Mouse (Mus musculus): ENCODE data around the gene Sult4a1. TPM values are rescaled to one million over a fixed set of nuclear protein-coding genes. Genes with fewer than 3 reads are reported as not detected.
A peak's percentile ranks its signal among the peaks of the same experiment; 100 is the strongest.
"Not testable (repeated sequence)": the region's sequence is repeated elsewhere in the genome, so short reads cannot be mapped to it uniquely, and the experiment has no call there.

Sult4a1 gene
- total RNA-seq, 2 experiments from 2014 or later = 449 to 474 TPM

- DNase-seq (ENCODE audit: low spot score in 2 of 2) = no peak
Observed at GRCm38 (mm10) chr15:84104626-84105025, 928 bp downstream of the Sult4a1 start.

GRCm38 (mm10) chr15:84097536-84097935 is 8.0 kb downstream of the Sult4a1 start:
- DNase-seq (ENCODE audit: low spot score in 2 of 2) = not testable (repeated sequence)

- DNase-seq (ENCODE audit: low spot score in 2 of 2) = no peak
Observed at GRCm38 (mm10) chr15:84096051-84096450, 9.5 kb downstream of the Sult4a1 start.

- no peak for DNase-seq (ENCODE audit: low spot score in 2 of 2)
Observed at GRCm38 (mm10) chr15:84094921-84095320, 10.6 kb downstream of the Sult4a1 start.

GRCm38 (mm10) chr15:84086775-84087174 is 18.8 kb downstream of the Sult4a1 start:
- DNase-seq (ENCODE audit: low spot score in 2 of 2) = no peak

GRCm38 (mm10) chr15:84086364-84086763 is 19.2 kb downstream of the Sult4a1 start:
- no peak for DNase-seq (ENCODE audit: low spot score in 2 of 2)

- DNase-seq (ENCODE audit: low spot score in 2 of 2) = no peak
Observed at GRCm38 (mm10) chr15:84080069-84080468, 25.5 kb downstream of the Sult4a1 start.

- peak; percentile 63 to 75 for DNase-seq (ENCODE audit: low spot score in 2 of 2)
Observed at GRCm38 (mm10) chr15:84079519-84079918, 26.0 kb downstream of the Sult4a1 start.

- DNase-seq (ENCODE audit: low spot score in 2 of 2) = no peak
Observed at GRCm38 (mm10) chr15:84078667-84079066, 26.9 kb downstream of the Sult4a1 start.

- no peak for DNase-seq (ENCODE audit: low spot score in 2 of 2)
Observed at GRCm38 (mm10) chr15:84077151-84077550, 28.4 kb downstream of the Sult4a1 start.

GRCm38 (mm10) chr15:84074705-84075185 is 30.8 kb downstream of the Sult4a1 start:
- DNase-seq (ENCODE audit: low spot score in 2 of 2) = no peak

- DNase-seq (ENCODE audit: low spot score in 2 of 2) = peak; percentile 78 to 82
Observed at GRCm38 (mm10) chr15:84073911-84074704, 31.4 kb downstream of the Sult4a1 start.

- no peak for DNase-seq (ENCODE audit: low spot score in 2 of 2)
Observed at GRCm38 (mm10) chr15:84073058-84073457, 32.5 kb downstream of the Sult4a1 start.

- DNase-seq (ENCODE audit: low spot score in 2 of 2) = peak; percentile 88 to 93
Observed at GRCm38 (mm10) chr15:84072226-84072625, 33.3 kb downstream of the Sult4a1 start.

- no peak for DNase-seq (ENCODE audit: low spot score in 2 of 2)
Observed at GRCm38 (mm10) chr15:84070116-84070676, 35.4 kb downstream of the Sult4a1 start.

- DNase-seq (ENCODE audit: low spot score in 2 of 2) = no peak
Observed at GRCm38 (mm10) chr15:84069455-84070050, 36.0 kb downstream of the Sult4a1 start.

- DNase-seq (ENCODE audit: low spot score in 2 of 2) = no peak
Observed at GRCm38 (mm10) chr15:84065701-84066100, 39.9 kb downstream of the Sult4a1 start.

GRCm38 (mm10) chr15:84065140-84065539 is 40.4 kb downstream of the Sult4a1 start, which contains the start of gene Efcab6:
Gene Efcab6 (minus strand): TSS chr15:84065379.
- DNase-seq (ENCODE audit: low spot score in 2 of 2) = peak; percentile 65 to 79

GRCm38 (mm10) chr15:84058841-84059240 is 46.7 kb downstream of the Sult4a1 start:
- DNase-seq (ENCODE audit: low spot score in 2 of 2) = no peak

GRCm38 (mm10) chr15:84056083-84056482 is 49.5 kb downstream of the Sult4a1 start:
- no peak for DNase-seq (ENCODE audit: low spot score in 2 of 2)

- DNase-seq (ENCODE audit: low spot score in 2 of 2) = peak; percentile 89 to 90
Observed at GRCm38 (mm10) chr15:84053859-84054258, 51.7 kb downstream of the Sult4a1 start.

- no peak for DNase-seq (ENCODE audit: low spot score in 2 of 2)
Observed at GRCm38 (mm10) chr15:84053240-84053639, 52.3 kb downstream of the Sult4a1 start.
